Mouse (Mus musculus): ENCODE results near the gene Gm21885. TPM values are rescaled to one million over a fixed set of nuclear protein-coding genes. Genes with fewer than 3 reads are reported as not detected.

Gene Gm21885
- polyA plus RNA-seq, 1 experiment from 2014 or later, result not detected

GRCm38 (mm10) chr11:94326961-94327411, 45.3 kb downstream of the Gm21885 start:
- H3K9ac ChIP-seq, result peak overlapping the region; percentile 54
- H3K4me3 ChIP-seq (replicated peaks), result peak overlapping the region; percentile 66
- H3K9me3 ChIP-seq, result no peaks in the 10 kb centered on the region
- no peaks in the 10 kb centered on the region for H3K36me3 ChIP-seq (replicated peaks)
- H3K4me2 ChIP-seq, result peak overlapping the region; percentile 68
- WGBS, result 1% methylated on average over 10 of the region's 10 CpGs
- H3K27me3 ChIP-seq, result no peaks in the 10 kb centered on the region
- peaks cover 49% of the 10 kb centered on the region for H3K4me1 ChIP-seq
- peak overlapping the region; percentile 99 for H3K27ac ChIP-seq
- ATAC-seq (ENCODE audit: low FRiP score), result peak; percentile 74

- ATAC-seq (ENCODE audit: low FRiP score), result peak; percentile 87
- Histone ChIP-seq H3K9me3 (no peaks in the 10 kb centered on the region), H3K9ac (peak within 1 kb of the TSS; percentile 86), H3K4me2 (peak within 1 kb of the TSS; percentile 68), H3K4me3 (replicated peaks) (peak within 1 kb of the TSS; percentile 66), H3K27ac (peak within 1 kb of the TSS; percentile 99), H3K27me3 (no peaks in the 10 kb centered on the region), H3K36me3 (replicated peaks) (no peaks in the 10 kb centered on the region), H3K4me1 (peaks cover 40% of the 10 kb centered on the region)
- WGBS, result under 1% methylated on average over 62 of the region's 78 CpGs
Observed at GRCm38 (mm10) chr11:94327693-94328643, 46.3 kb downstream of the Gm21885 start, which contains the start of gene Ankrd40. Ankrd40 (plus strand) TSS chr11:94328001.

- ATAC-seq (ENCODE audit: low FRiP score), result peak; percentile 1; the same call in 1 of the 2 replicates
- peaks cover 40% of the 10 kb centered on the region for H3K4me1 ChIP-seq
- H3K9ac ChIP-seq, result peak overlapping the region; percentile 86
- peak overlapping the region; percentile 99 for H3K27ac ChIP-seq
- peak overlapping the region; percentile 66 for H3K4me3 ChIP-seq (replicated peaks)
- peak overlapping the region; percentile 68 for H3K4me2 ChIP-seq
- no peaks in the 10 kb centered on the region for H3K36me3 ChIP-seq (replicated peaks)
- no peaks in the 10 kb centered on the region for H3K27me3 ChIP-seq
- no peaks in the 10 kb centered on the region for H3K9me3 ChIP-seq
- 2% methylated on average over 10 of the region's 10 CpGs for WGBS
Observed at GRCm38 (mm10) chr11:94328644-94329025, 47.0 kb downstream of the Gm21885 start.

GRCm38 (mm10) chr11:94329270-94329891, 47.7 kb downstream of the Gm21885 start:
- Histone ChIP-seq H3K27me3 (no peaks in the 10 kb centered on the region), H3K4me1 (peaks cover 40% of the 10 kb centered on the region), H3K27ac (peak overlapping the region; percentile 99), H3K9ac (no peak overlapping the region), H3K4me2 (peak overlapping the region; percentile 4; the same call in 1 of the 2 replicates), H3K36me3 (replicated peaks) (peaks cover 3% of the 10 kb centered on the region), H3K9me3 (no peaks in the 10 kb centered on the region), H3K4me3 (replicated peaks) (no peak overlapping the region)
- no peak for ATAC-seq (ENCODE audit: low FRiP score)
- 43% methylated on average over 4 of the region's 4 CpGs for WGBS

- H3K36me3 ChIP-seq (replicated peaks), result peaks cover 9% of the 10 kb centered on the region
- 88% methylated on average over 3 of the region's 3 CpGs for WGBS
- H3K4me3 ChIP-seq (replicated peaks), result no peak overlapping the region
- H3K27ac ChIP-seq, result no peak overlapping the region
- H3K27me3 ChIP-seq, result no peaks in the 10 kb centered on the region
- no peak overlapping the region for H3K9ac ChIP-seq
- H3K9me3 ChIP-seq, result no peaks in the 10 kb centered on the region
- peaks cover 40% of the 10 kb centered on the region for H3K4me1 ChIP-seq
- H3K4me2 ChIP-seq, result 0 out of 2 replicates have a peak overlapping the region, but pooled peaks have one; percentile 4
- no peak for ATAC-seq (ENCODE audit: low FRiP score)
Observed at GRCm38 (mm10) chr11:94330211-94330610, 48.5 kb downstream of the Gm21885 start.

- Histone ChIP-seq H3K4me3 (replicated peaks) (no peak overlapping the region), H3K27me3 (no peaks in the 10 kb centered on the region), H3K9me3 (no peaks in the 10 kb centered on the region), H3K36me3 (replicated peaks) (peaks cover 19% of the 10 kb centered on the region), H3K4me2 (no peak overlapping the region), H3K27ac (no peak overlapping the region), H3K4me1 (peaks cover 29% of the 10 kb centered on the region), H3K9ac (no peak overlapping the region)
- 93% methylated on average over 6 of the region's 6 CpGs for WGBS
- ATAC-seq (ENCODE audit: low FRiP score), result no peak
Observed at GRCm38 (mm10) chr11:94332726-94333125, 51.1 kb downstream of the Gm21885 start.

GRCm38 (mm10) chr11:94334386-94334968, 52.8 kb downstream of the Gm21885 start:
- H3K9me3 ChIP-seq, result no peaks in the 10 kb centered on the region
- H3K4me3 ChIP-seq (replicated peaks), result no peak overlapping the region
- peaks cover 19% of the 10 kb centered on the region for H3K4me1 ChIP-seq
- H3K9ac ChIP-seq, result no peak overlapping the region
- no peak for ATAC-seq (ENCODE audit: low FRiP score)
- H3K36me3 ChIP-seq (replicated peaks), result peaks cover 36% of the 10 kb centered on the region
- 96% methylated on average over 8 of the region's 8 CpGs for WGBS
- no peaks in the 10 kb centered on the region for H3K27me3 ChIP-seq
- no peak overlapping the region for H3K4me2 ChIP-seq
- 0 out of 2 replicates have a peak overlapping the region, but pooled peaks have one; percentile 53 for H3K27ac ChIP-seq

Other genes starting within 250 kb of the Gm21885 start
- gene Tob1, start 70.4 kb upstream of the Gm21885 start, polyA plus RNA-seq (2016; fragmentation: Nextera tagmentation; extraction: Ambion mirVana), result 42.6 and 43.1 TPM in 2 replicates
- gene Wfikkn2, start 35.9 kb upstream of the Gm21885 start, polyA plus RNA-seq (2016; fragmentation: Nextera tagmentation; extraction: Ambion mirVana), result 4.4 and 5.1 TPM in 2 replicates
- 174 and 179 TPM in 2 replicates for gene Luc7l3, start 40.1 kb downstream of the Gm21885 start, polyA plus RNA-seq (2016; fragmentation: Nextera tagmentation; extraction: Ambion mirVana)
- 12.6 and 20.9 TPM in 2 replicates for gene Ankrd40, start 46.1 kb downstream of the Gm21885 start, polyA plus RNA-seq (2016; fragmentation: Nextera tagmentation; extraction: Ambion mirVana)
- 0.41 and 0.49 TPM in 2 replicates for gene Abcc3, start 111.1 kb downstream of the Gm21885 start, polyA plus RNA-seq (2016; fragmentation: Nextera tagmentation; extraction: Ambion mirVana)
- gene Cacna1g, start 192.3 kb downstream of the Gm21885 start, polyA plus RNA-seq (2016; fragmentation: Nextera tagmentation; extraction: Ambion mirVana), result 9.6 and 12.1 TPM in 2 replicates
- 0.19 and 0.26 TPM in 2 replicates for gene Spata20, start 204.3 kb downstream of the Gm21885 start, polyA plus RNA-seq (2016; fragmentation: Nextera tagmentation; extraction: Ambion mirVana)
- 0.52 and 0.97 TPM in 2 replicates for gene Epn3, start 218.1 kb downstream of the Gm21885 start, polyA plus RNA-seq (2016; fragmentation: Nextera tagmentation; extraction: Ambion mirVana)
- gene Mycbpap, start 239.9 kb downstream of the Gm21885 start, polyA plus RNA-seq (2016; fragmentation: Nextera tagmentation; extraction: Ambion mirVana), result 3.7 and 3.8 TPM in 2 replicates